Mouse (Mus musculus): ENCODE results near the gene Rere.

DNA sequence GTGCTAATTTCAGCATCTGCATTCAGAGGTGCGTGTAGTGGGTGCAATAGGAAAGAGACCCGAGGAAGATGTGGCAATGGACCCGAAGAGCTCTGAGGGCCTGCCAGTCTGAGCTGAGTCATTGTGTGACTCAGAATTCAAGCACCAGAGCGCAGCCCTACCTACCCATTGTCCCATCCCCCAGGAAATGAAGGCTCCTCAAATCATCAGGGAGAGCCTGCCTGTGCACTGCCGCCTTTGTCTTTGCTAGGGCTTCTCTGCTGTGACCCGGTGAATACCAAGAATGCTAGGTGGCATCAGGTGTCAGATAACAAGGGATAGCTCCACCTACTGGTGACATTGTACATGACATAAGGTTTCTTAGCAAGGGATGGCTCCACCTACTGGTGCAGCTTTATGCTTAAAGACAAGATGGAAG, 41.5 kb upstream of the Rere start:
- TF ChIP-seq CTCF (conservative IDR thresholded peaks at IDR 0.05; ENCODE audit: insufficient read depth, insufficient read length, low read depth, low read length) (peak; percentile 82), POLR2A (IDR thresholded peaks at IDR 0.05; ENCODE audit: low read depth, low read length) (no peak)
